Mouse (Mus musculus): ENCODE data around the gene Htra1. TPM values are rescaled to one million over a fixed set of nuclear protein-coding genes. Genes with fewer than 3 reads are reported as not detected.

Gene Htra1
- polyA plus RNA-seq, 1 experiment, result 6.7 TPM

DNA sequence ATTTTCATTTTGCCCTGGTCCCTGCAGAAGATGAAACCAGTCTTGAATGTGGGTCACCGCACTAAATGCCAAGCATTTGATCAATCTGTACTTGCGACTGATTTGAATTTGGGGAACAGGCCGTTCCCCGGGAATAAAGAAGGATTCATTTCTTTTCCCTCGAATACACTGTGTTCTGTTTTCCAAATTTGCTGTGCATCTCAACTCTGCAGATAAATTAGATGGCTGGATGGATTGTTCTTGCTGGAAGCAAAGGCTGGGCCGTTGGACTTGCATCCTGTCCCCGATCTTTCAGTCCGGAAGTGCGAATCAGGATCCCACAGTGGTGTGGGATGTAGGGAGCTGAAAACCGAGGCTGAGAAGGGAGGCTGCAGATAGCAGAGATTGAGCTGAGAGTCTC, 17.5 kb downstream of the Htra1 start:
- TF ChIP-seq POLR2A (IDR thresholded peaks at IDR 0.05; ENCODE audit: control insufficient read depth, low read depth, low read length) (no peak), CTCF (IDR thresholded peaks at IDR 0.05; ENCODE audit: control insufficient read depth, insufficient read depth, insufficient replicate concordance, low read depth, low read length) (no peak)
- Histone ChIP-seq H3K27me3 (ENCODE audit: control insufficient read depth, insufficient read depth, low read length) (no peaks in the 10 kb centered on the region), H3K4me1 (ENCODE audit: control insufficient read depth, insufficient read depth, low read length) (no peaks in the 10 kb centered on the region; the same call in 1 of the 2 replicates), H3K36me3 (ENCODE audit: control insufficient read depth, insufficient read depth, low read length) (no peaks in the 10 kb centered on the region), H3K4me3 (ENCODE audit: control insufficient read depth, low read depth, low read length) (no peak overlapping the region), H3K27ac (ENCODE audit: control insufficient read depth, insufficient read depth, low read depth, low read length) (peak overlapping the region; percentile 19; the same call in 1 of the 2 replicates)

DNA sequence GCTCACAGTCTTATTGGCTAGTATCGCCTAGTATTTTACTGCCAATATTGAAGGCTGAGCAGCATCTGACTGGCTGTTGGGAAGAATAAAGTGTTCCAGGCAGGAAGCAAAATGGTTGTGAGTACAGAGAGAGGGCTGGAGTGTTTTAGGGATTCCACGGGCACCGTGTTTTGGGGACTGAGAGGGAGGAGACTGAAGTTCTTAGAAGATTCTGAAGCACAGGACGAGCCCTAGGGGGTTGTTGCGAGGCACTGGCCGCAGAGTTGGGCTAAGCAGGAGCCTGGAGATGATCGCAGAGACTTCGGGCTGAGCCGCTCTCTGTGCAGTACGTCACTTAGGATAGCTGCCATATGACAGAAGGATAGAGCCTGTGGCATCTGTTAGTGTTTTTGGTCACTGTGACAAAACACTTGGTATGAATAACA, 18.3 kb downstream of the Htra1 start:
- Histone ChIP-seq H3K4me3 (ENCODE audit: control insufficient read depth, low read depth, low read length) (no peak overlapping the region), H3K4me1 (ENCODE audit: control insufficient read depth, insufficient read depth, low read length) (no peaks in the 10 kb centered on the region; the same call in 1 of the 2 replicates), H3K36me3 (ENCODE audit: control insufficient read depth, insufficient read depth, low read length) (no peaks in the 10 kb centered on the region), H3K27ac (ENCODE audit: control insufficient read depth, insufficient read depth, low read depth, low read length) (peak overlapping the region; percentile 10; the same call in 1 of the 2 replicates), H3K27me3 (ENCODE audit: control insufficient read depth, insufficient read depth, low read length) (no peaks in the 10 kb centered on the region)
- TF ChIP-seq CTCF (IDR thresholded peaks at IDR 0.05; ENCODE audit: control insufficient read depth, insufficient read depth, insufficient replicate concordance, low read depth, low read length), result no peak
- no peak for TF ChIP-seq POLR2A (IDR thresholded peaks at IDR 0.05; ENCODE audit: control insufficient read depth, low read depth, low read length)

DNA sequence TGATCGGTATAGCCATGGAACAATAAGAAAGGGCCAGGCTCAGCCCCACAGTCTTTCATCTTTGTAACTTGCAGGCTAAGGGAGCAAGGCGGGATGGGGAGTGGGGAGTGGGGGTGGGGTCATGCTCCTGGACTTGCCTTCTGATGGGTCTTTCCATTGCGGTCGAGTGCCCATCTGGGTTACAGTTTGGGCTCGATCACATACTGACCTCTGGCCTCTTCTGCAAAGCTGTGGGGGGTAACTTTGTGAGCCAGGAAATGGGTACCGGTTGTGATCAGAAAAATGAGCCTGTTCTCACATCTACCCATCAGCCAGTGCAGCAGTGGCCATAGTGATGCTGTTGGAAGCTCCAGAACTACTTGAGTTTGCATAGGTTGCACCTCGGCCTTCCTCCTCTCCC, 22.6 kb downstream of the Htra1 start:
- Histone ChIP-seq H3K4me1 (ENCODE audit: control insufficient read depth, insufficient read depth, low read length) (peaks cover 2% of the 10 kb centered on the region; the same call in 1 of the 2 replicates), H3K36me3 (ENCODE audit: control insufficient read depth, insufficient read depth, low read length) (no peaks in the 10 kb centered on the region), H3K27me3 (ENCODE audit: control insufficient read depth, insufficient read depth, low read length) (no peaks in the 10 kb centered on the region), H3K4me3 (ENCODE audit: control insufficient read depth, low read depth, low read length) (no peak overlapping the region), H3K27ac (ENCODE audit: control insufficient read depth, insufficient read depth, low read depth, low read length) (no peak overlapping the region)
- TF ChIP-seq CTCF (IDR thresholded peaks at IDR 0.05; ENCODE audit: control insufficient read depth, insufficient read depth, insufficient replicate concordance, low read depth, low read length) (no peak), POLR2A (IDR thresholded peaks at IDR 0.05; ENCODE audit: control insufficient read depth, low read depth, low read length) (no peak)

DNA sequence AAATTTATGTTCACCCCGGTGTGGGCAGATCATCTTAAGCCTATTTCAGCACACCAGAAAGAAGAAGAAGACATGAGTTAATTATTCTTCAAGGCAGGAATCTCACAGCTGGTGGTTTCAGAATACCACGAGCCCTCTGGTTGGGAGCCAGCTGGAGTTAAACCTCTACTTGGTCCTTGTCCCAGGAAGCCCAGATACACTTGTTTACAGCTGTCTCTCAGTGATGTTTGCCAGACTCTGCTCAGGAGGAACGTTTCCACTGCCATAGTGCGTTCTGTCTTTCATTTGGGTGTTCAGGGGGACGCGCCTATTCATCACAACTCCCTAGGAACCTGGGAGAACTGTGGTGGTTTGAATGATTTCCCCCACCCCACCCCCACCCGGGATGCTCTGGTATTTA, 24.0 kb downstream of the Htra1 start:
- TF ChIP-seq CTCF (IDR thresholded peaks at IDR 0.05; ENCODE audit: control insufficient read depth, insufficient read depth, insufficient replicate concordance, low read depth, low read length), result no peak
- TF ChIP-seq POLR2A (IDR thresholded peaks at IDR 0.05; ENCODE audit: control insufficient read depth, low read depth, low read length), result no peak
- no peak overlapping the region for H3K4me3 ChIP-seq (ENCODE audit: control insufficient read depth, low read depth, low read length)

DNA sequence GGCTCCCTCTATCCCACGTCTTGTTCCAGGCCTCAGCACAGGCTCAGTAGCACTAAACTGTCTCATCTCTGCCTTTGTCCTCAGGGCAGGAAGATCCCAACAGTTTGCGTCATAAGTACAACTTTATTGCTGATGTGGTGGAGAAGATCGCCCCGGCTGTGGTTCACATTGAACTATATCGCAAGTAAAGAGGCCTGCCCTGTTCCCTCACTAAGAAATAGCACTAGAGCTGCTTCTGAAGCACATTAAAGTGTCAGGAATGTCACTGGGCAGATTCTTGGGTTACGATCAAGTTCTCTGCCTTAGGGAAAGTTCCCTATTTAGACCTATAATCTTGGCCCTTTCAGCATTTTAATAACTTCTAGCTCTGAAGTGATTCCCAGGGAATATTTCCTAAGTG, 25.5 kb downstream of the Htra1 start:
- no peak overlapping the region for H3K27ac ChIP-seq (ENCODE audit: control insufficient read depth, insufficient read depth, low read depth, low read length)
- no peak overlapping the region for H3K4me3 ChIP-seq (ENCODE audit: control insufficient read depth, low read depth, low read length)
- peaks cover 2% of the 10 kb centered on the region; the same call in 1 of the 2 replicates for H3K4me1 ChIP-seq (ENCODE audit: control insufficient read depth, insufficient read depth, low read length)
- no peaks in the 10 kb centered on the region for H3K36me3 ChIP-seq (ENCODE audit: control insufficient read depth, insufficient read depth, low read length)
- H3K27me3 ChIP-seq (ENCODE audit: control insufficient read depth, insufficient read depth, low read length), result no peaks in the 10 kb centered on the region
- TF ChIP-seq POLR2A (IDR thresholded peaks at IDR 0.05; ENCODE audit: control insufficient read depth, low read depth, low read length), result no peak
- TF ChIP-seq CTCF (IDR thresholded peaks at IDR 0.05; ENCODE audit: control insufficient read depth, insufficient read depth, insufficient replicate concordance, low read depth, low read length), result no peak

More for the DNA sequence above, 24.0 kb downstream of the Htra1 start:
- Histone ChIP-seq H3K27ac (ENCODE audit: control insufficient read depth, insufficient read depth, low read depth, low read length) (no peak overlapping the region), H3K27me3 (ENCODE audit: control insufficient read depth, insufficient read depth, low read length) (no peaks in the 10 kb centered on the region), H3K4me1 (ENCODE audit: control insufficient read depth, insufficient read depth, low read length) (peaks cover 2% of the 10 kb centered on the region; the same call in 1 of the 2 replicates), H3K36me3 (ENCODE audit: control insufficient read depth, insufficient read depth, low read length) (no peaks in the 10 kb centered on the region)

DNA sequence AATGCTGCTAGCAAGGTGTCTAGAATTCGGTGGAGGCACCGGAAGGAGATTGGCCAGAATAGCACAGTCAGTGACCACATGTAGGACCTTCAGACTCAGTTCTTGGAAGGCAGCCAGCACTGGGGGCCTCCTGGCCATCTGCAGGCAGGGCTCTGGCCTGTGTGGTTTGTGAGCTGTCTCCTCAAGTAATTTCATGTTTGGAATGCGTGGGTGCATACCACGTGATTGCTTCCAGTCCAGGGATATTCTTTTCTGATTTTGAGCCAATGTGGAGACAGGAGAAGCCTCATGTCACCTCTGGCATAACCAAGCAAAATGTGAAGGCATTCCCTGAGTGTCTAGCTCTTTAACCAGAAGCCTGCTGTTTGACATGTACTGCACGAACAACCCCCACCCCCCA, 28.8 kb downstream of the Htra1 start:
- TF ChIP-seq CTCF (IDR thresholded peaks at IDR 0.05; ENCODE audit: control insufficient read depth, insufficient read depth, insufficient replicate concordance, low read depth, low read length), result no peak
- no peak for TF ChIP-seq POLR2A (IDR thresholded peaks at IDR 0.05; ENCODE audit: control insufficient read depth, low read depth, low read length)

DNA sequence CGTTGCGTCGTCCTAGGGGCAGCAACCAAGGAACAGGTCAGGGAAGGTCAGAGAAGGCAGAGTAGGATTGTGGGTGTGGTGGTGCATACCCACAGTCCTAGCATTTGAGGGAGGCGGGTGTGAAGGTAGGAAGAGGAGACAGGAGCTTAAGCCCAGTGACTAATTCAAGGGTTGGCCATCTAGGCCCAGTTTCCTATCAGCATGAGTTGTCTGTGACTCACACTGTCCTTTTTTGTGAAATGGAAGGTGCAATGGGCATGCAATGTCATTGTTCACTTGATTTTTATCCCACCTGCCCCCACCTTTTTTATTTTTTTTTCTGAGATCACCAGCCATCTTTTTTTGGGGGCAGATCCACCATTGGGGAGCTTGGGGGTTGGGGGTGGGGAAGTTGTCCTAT, 29.5 kb downstream of the Htra1 start:
- Histone ChIP-seq H3K27ac (ENCODE audit: control insufficient read depth, insufficient read depth, low read depth, low read length) (no peak overlapping the region), H3K4me3 (ENCODE audit: control insufficient read depth, low read depth, low read length) (no peak overlapping the region), H3K27me3 (ENCODE audit: control insufficient read depth, insufficient read depth, low read length) (no peaks in the 10 kb centered on the region), H3K36me3 (ENCODE audit: control insufficient read depth, insufficient read depth, low read length) (no peaks in the 10 kb centered on the region), H3K4me1 (ENCODE audit: control insufficient read depth, insufficient read depth, low read length) (peaks cover 2% of the 10 kb centered on the region; the same call in 1 of the 2 replicates)
- TF ChIP-seq CTCF (IDR thresholded peaks at IDR 0.05; ENCODE audit: control insufficient read depth, insufficient read depth, insufficient replicate concordance, low read depth, low read length) (no peak), POLR2A (IDR thresholded peaks at IDR 0.05; ENCODE audit: control insufficient read depth, low read depth, low read length) (no peak)

More for the DNA sequence above, 28.8 kb downstream of the Htra1 start:
- Histone ChIP-seq H3K27me3 (ENCODE audit: control insufficient read depth, insufficient read depth, low read length) (no peaks in the 10 kb centered on the region), H3K4me1 (ENCODE audit: control insufficient read depth, insufficient read depth, low read length) (peaks cover 2% of the 10 kb centered on the region; the same call in 1 of the 2 replicates), H3K27ac (ENCODE audit: control insufficient read depth, insufficient read depth, low read depth, low read length) (no peak overlapping the region), H3K36me3 (ENCODE audit: control insufficient read depth, insufficient read depth, low read length) (no peaks in the 10 kb centered on the region), H3K4me3 (ENCODE audit: control insufficient read depth, low read depth, low read length) (no peak overlapping the region)
